Mouse (Mus musculus) megakaryocyte, embryonic 14.5 days (primary cell): ENCODE measurements around the gene Slc52a3.

Experiments used
- FLI1 ChIP-seq: IDR thresholded peaks from 2 replicates; pipeline ENCODE4 v1.6.1; 2012; ENCODE audit warnings: low read length, inconsistent platforms, mixed read lengths
- GATA1 ChIP-seq: IDR thresholded peaks from 3 replicates; pipeline ENCODE4 v1.6.1; 2012; ENCODE audit warnings: mixed read lengths, low read length, inconsistent platforms, borderline replicate concordance

DNA sequence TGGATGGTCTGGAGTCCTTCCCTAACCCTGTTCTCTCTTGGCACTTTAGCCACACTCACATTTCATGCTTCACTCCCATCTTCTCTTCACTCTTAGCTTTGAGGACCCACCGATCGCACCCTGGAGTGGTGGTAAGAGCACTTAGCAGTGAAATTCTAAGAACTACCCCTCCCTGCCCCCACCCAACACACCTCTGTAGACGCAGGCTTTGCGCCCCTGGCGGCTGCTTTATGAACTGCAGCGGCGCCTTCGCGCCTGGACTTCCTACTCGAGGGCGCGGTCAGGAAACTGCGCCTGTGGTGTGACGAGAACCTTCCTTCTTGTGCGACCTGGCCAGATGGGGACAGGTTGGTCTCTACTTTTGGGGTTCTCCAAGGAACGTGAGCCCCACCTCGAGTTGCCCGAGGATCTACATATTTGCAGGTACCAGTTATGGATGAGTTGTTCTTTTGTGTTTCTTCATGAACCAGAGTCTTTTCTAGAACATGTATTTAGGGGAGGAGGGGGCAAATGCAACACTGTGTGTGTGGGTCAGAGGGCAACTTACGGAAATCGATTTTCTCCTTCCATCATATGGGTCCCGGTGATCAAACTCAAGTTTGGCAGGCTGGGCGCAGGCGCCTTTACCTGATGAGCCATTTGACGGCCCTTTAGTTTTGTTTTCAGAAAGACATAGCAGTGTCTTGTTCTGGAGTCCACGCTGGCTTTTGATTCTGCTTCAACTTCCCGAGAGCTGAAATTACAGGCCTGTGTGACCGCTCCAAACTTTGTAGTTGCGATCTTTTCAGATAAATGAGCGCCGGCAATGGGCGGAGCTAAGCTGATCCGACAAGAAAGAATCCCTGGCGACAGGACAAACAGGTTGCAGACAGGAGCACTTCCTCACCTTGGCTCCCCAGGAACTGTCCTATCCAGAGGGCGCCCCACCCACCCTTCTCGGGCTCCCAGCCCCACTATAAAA lies at the start of gene Slc52a3:
- no peak for TF ChIP-seq FLI1
- TF ChIP-seq GATA1, result no peak
